Comparison of ENCODE assay signal across 28 mouse cellular contexts in the genomic region with DNA sequence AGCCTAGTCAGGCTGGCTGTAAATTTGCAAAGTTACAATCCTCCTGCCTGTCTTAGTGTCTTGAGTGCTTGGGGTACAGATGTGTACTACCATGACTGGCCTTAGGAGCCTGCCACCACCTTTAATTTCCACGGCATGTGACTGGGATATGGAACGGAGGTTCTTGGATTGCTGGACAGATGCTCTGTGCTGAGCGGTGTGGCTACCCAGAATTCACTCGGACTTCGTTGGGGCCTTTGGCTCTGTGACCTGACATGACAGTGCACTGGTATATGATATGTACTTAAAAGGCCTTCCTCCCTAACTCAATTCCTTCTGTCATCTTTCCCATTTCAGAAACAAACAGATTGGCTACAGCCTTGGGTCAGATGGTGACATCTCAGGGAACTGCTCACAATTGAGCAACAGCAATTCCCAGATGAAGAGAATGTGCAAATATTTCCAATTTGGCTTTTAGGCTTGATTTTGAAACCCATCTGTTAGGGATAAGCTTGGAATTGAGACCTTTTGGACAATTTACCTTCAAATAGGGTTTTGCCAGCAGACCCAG. TPM values are rescaled to one million over a fixed set of nuclear protein-coding genes. Genes with fewer than 3 reads are reported as not detected.
A peak's percentile ranks its signal among the peaks of the same experiment; 100 is the strongest.
DNase-seq lines count a peak whose midpoint lies in the region; ATAC-seq and TF ChIP-seq lines count a peak whose summit lies in the region.
"Had no signal": no experiment of that assay in that cellular context is flagged by ENCODE, and none has a peak within 500 bp of the region (broad histone marks: within the 10 kb centered on the region; RNA-seq: fewer than 3 reads in every experiment).

No protein-coding gene starts in this region.

- no peaks in the 10 kb centered on the region for H3K27me3 ChIP-seq in forebrain, embryonic 11.5 days (ENCODE audit: control insufficient read depth, insufficient read depth, low read length)
- no peaks in the 10 kb centered on the region for H3K27me3 ChIP-seq in forebrain, postnatal 0 days (ENCODE audit: insufficient read depth, low read length)
- no peaks in the 10 kb centered on the region for H3K27me3 ChIP-seq in kidney, embryonic 15.5 days
- no peaks in the 10 kb centered on the region for H3K27me3 ChIP-seq in embryonic facial prominence, embryonic 10.5 days (replicated peaks; ENCODE audit: low read depth, poor library complexity, severe bottlenecking)

- H3K27ac ChIP-seq in forebrain, embryonic 11.5 days (ENCODE audit: low read depth, low read length) = no peak overlapping the region
- H3K27ac ChIP-seq in forebrain, postnatal 0 days (ENCODE audit: low read depth, low read length) = no peak overlapping the region
- peak overlapping the region; percentile 48; the same call in 1 of the 2 replicates for H3K27ac ChIP-seq in kidney, embryonic 15.5 days
- H3K27ac ChIP-seq in embryonic facial prominence, embryonic 10.5 days (replicated peaks) = 0 out of 2 replicates have a peak overlapping the region, but pooled peaks have one; percentile 27
- H3K27ac ChIP-seq: liver, embryonic 12.5 days had no signal

- no peaks in the 10 kb centered on the region; the same call in 1 of the 2 replicates for H3K9me3 ChIP-seq in forebrain, embryonic 11.5 days (ENCODE audit: control insufficient read depth, low read length)
- H3K9me3 ChIP-seq in forebrain, postnatal 0 days (ENCODE audit: low read length) = no peaks in the 10 kb centered on the region
- no peaks in the 10 kb centered on the region for H3K9me3 ChIP-seq in kidney, embryonic 15.5 days (replicated peaks)
- no peaks in the 10 kb centered on the region for H3K9me3 ChIP-seq in embryonic facial prominence, embryonic 10.5 days
- H3K9me3 ChIP-seq: hindbrain, embryonic 10.5 days; liver, embryonic 12.5 days had no signal

- H3K4me2 ChIP-seq in forebrain, embryonic 11.5 days (ENCODE audit: low read depth, low read length, severe bottlenecking) = no peak overlapping the region
- H3K4me2 ChIP-seq in forebrain, postnatal 0 days (ENCODE audit: low read depth) = no peak overlapping the region
- no peak overlapping the region for H3K4me2 ChIP-seq in kidney, embryonic 15.5 days
- H3K4me2 ChIP-seq: liver, embryonic 12.5 days had no signal

- H3K4me3 ChIP-seq in forebrain, embryonic 11.5 days (ENCODE audit: low read depth, low read length) = no peak overlapping the region
- H3K4me3 ChIP-seq in forebrain, postnatal 0 days (ENCODE audit: low read depth, low read length) = no peak overlapping the region
- no peak overlapping the region for H3K4me3 ChIP-seq in kidney, embryonic 15.5 days (replicated peaks)
- H3K4me3 ChIP-seq in embryonic facial prominence, embryonic 10.5 days = no peak overlapping the region
- H3K4me3 ChIP-seq: forebrain, embryonic 10.5 days; hindbrain, embryonic 10.5 days; liver, embryonic 12.5 days; myocyte had no signal

- no peak overlapping the region for H3K9ac ChIP-seq in forebrain, embryonic 11.5 days (ENCODE audit: low read length)
- H3K9ac ChIP-seq in forebrain, postnatal 0 days = no peak overlapping the region
- H3K9ac ChIP-seq in kidney, embryonic 15.5 days = no peak overlapping the region
- H3K9ac ChIP-seq: liver, embryonic 12.5 days had no signal

- no peaks in the 10 kb centered on the region for H3K36me3 ChIP-seq in forebrain, embryonic 11.5 days (ENCODE audit: control insufficient read depth, insufficient read depth, low read length)
- no peaks in the 10 kb centered on the region for H3K36me3 ChIP-seq in forebrain, postnatal 0 days (ENCODE audit: insufficient read depth)
- H3K36me3 ChIP-seq in kidney, embryonic 15.5 days = no peaks in the 10 kb centered on the region
- no peaks in the 10 kb centered on the region for H3K36me3 ChIP-seq in embryonic facial prominence, embryonic 10.5 days (replicated peaks)
- H3K36me3 ChIP-seq: hindbrain, embryonic 10.5 days; liver, embryonic 12.5 days had no signal

- WGBS in forebrain, embryonic 11.5 days = 92% methylated on average over 5 of the region's 5 CpGs
- 90% methylated on average over 5 of the region's 5 CpGs for WGBS in forebrain, postnatal 0 days
- 73% methylated on average over 5 of the region's 5 CpGs for WGBS in kidney, embryonic 15.5 days
- 85% methylated on average over 5 of the region's 5 CpGs for WGBS in embryonic facial prominence, embryonic 10.5 days

- peak; percentile 47 for DNase-seq in forebrain, embryonic 11.5 days (ENCODE audit: low spot score)
- DNase-seq in forebrain, postnatal 0 days = no peak
- no peak for DNase-seq in kidney, adult 9 months
- no peak for DNase-seq in embryonic facial prominence, embryonic 10.5 days (ENCODE audit: low spot score)
- peak; percentile 57 for DNase-seq in skeletal muscle tissue, adult 2 months (ENCODE audit: low read depth, low spot score)
- DNase-seq in frontal cortex, postnatal 36 days (ENCODE audit: low spot score in 2 of 2) = no peak
- DNase-seq: adrenal gland, postnatal 14 days; cerebellum, adult 9-10 months; kidney, postnatal 36 days; lung, adult 18-20 months; lung, postnatal 14 days; midbrain, embryonic 14.5 days; thymus, postnatal 25 days had no signal

- TF ChIP-seq CTCF in forebrain, postnatal 0 days (IDR thresholded peaks at IDR 0.05; ENCODE audit: low read depth) = no peak

- H3K4me1 ChIP-seq in forebrain, embryonic 11.5 days (replicated peaks; ENCODE audit: control insufficient read depth, insufficient read depth, low read length) = peaks cover 6% of the 10 kb centered on the region; the same call in 1 of the 2 replicates
- H3K4me1 ChIP-seq in forebrain, postnatal 0 days (ENCODE audit: insufficient read depth) = peaks cover 19% of the 10 kb centered on the region; the same call in 1 of the 2 replicates
- peaks cover 27% of the 10 kb centered on the region for H3K4me1 ChIP-seq in kidney, embryonic 15.5 days
- H3K4me1 ChIP-seq in embryonic facial prominence, embryonic 10.5 days = peaks cover 49% of the 10 kb centered on the region

- no peak for ATAC-seq in forebrain, embryonic 11.5 days (replicated peaks; ENCODE audit: low FRiP score)
- no peak for ATAC-seq in forebrain, postnatal 0 days
- ATAC-seq in kidney, embryonic 15.5 days (replicated peaks; ENCODE audit: low FRiP score) = no peak
- ATAC-seq: hindbrain, embryonic 16.5 days; intestine, embryonic 16.5 days; liver, embryonic 12.5 days had no signal

RNA-seq across cellular contexts. Expression of gene Cpa2, which starts 13.3 kb away (rescaled TPM):
- 4.0 TPM in 2 replicates for polyA plus RNA-seq in forebrain, embryonic 11.5 days (2014; fragmentation: Nextera tagmentation; extraction: Ambion mirVana)
- total RNA-seq in forebrain, postnatal 0 days (2014; rRNA removed) = 6.8 and 10.0 TPM in 2 replicates
- 16.6 and 17.1 TPM in 2 replicates for polyA plus RNA-seq in forebrain, postnatal 0 days (2015; fragmentation: Nextera tagmentation; extraction: Ambion mirVana)
- polyA plus RNA-seq in kidney, embryonic 15.5 days (2015; fragmentation: Nextera tagmentation; extraction: Ambion mirVana) = 20.2 and 21.5 TPM in 2 replicates
- 18.9 and 22.0 TPM in 2 replicates for polyA plus RNA-seq in embryonic facial prominence, embryonic 10.5 days (2016; fragmentation: Nextera tagmentation; extraction: Ambion mirVana)
- polyA plus RNA-seq: myocyte had no signal

RNA-seq across cellular contexts. Expression of gene Cpa4, which starts 13.5 kb away (rescaled TPM):
- 5.4 and 5.6 TPM in 2 replicates for polyA plus RNA-seq in forebrain, embryonic 11.5 days (2014; fragmentation: Nextera tagmentation; extraction: Ambion mirVana)
- total RNA-seq in forebrain, postnatal 0 days (2014; rRNA removed) = 0.23 and 0.38 TPM in 2 replicates
- polyA plus RNA-seq in forebrain, postnatal 0 days (2015; fragmentation: Nextera tagmentation; extraction: Ambion mirVana) = 0.58 and 0.88 TPM in 2 replicates
- polyA plus RNA-seq in kidney, embryonic 15.5 days (2015; fragmentation: Nextera tagmentation; extraction: Ambion mirVana) = 0.18 and 0.37 TPM in 2 replicates
- 0.85 and 1.1 TPM in 2 replicates for polyA plus RNA-seq in embryonic facial prominence, embryonic 10.5 days (2016; fragmentation: Nextera tagmentation; extraction: Ambion mirVana)
- total RNA-seq: gastrocnemius, adult 8-10 months; granulocyte monocyte progenitor cell, adult 5-6 weeks; megakaryocyte, adult 5-6 weeks had no signal

RNA-seq across cellular contexts. Expression of gene Ssmem1, which starts 45.0 kb away (rescaled TPM):
- polyA plus RNA-seq in forebrain, embryonic 11.5 days (2014; fragmentation: Nextera tagmentation; extraction: Ambion mirVana) = not detected in 2 replicates
- total RNA-seq in forebrain, postnatal 0 days (2014; rRNA removed) = 0.95 and 1.4 TPM in 2 replicates
- 0.29 TPM in 1 of 2 replicates, not detected in the other for polyA plus RNA-seq in forebrain, postnatal 0 days (2015; fragmentation: Nextera tagmentation; extraction: Ambion mirVana)
- polyA plus RNA-seq in kidney, embryonic 15.5 days (2015; fragmentation: Nextera tagmentation; extraction: Ambion mirVana) = not detected in 2 replicates
- 0.19 and 0.40 TPM in 2 replicates for polyA plus RNA-seq in embryonic facial prominence, embryonic 10.5 days (2016; fragmentation: Nextera tagmentation; extraction: Ambion mirVana)
- polyA plus RNA-seq: heart, embryonic 14.5 days; intestine, embryonic 16.5 days; midbrain, embryonic 14.5 days; stomach, embryonic 14.5 days had no signal

RNA-seq across cellular contexts. Expression of gene Tmem209, which starts 45.1 kb away (rescaled TPM):
- 54.2 and 60.2 TPM in 2 replicates for polyA plus RNA-seq in forebrain, embryonic 11.5 days (2014; fragmentation: Nextera tagmentation; extraction: Ambion mirVana)
- total RNA-seq in forebrain, postnatal 0 days (2014; rRNA removed) = 44.4 and 49.8 TPM in 2 replicates
- polyA plus RNA-seq in forebrain, postnatal 0 days (2015; fragmentation: Nextera tagmentation; extraction: Ambion mirVana) = 19.7 and 24.2 TPM in 2 replicates
- polyA plus RNA-seq in kidney, embryonic 15.5 days (2015; fragmentation: Nextera tagmentation; extraction: Ambion mirVana) = 44.5 and 46.6 TPM in 2 replicates
- 41.3 and 45.7 TPM in 2 replicates for polyA plus RNA-seq in embryonic facial prominence, embryonic 10.5 days (2016; fragmentation: Nextera tagmentation; extraction: Ambion mirVana)

RNA-seq across cellular contexts. Expression of gene Cpa5, which starts 56.1 kb away (rescaled TPM):
- polyA plus RNA-seq in forebrain, embryonic 11.5 days (2014; fragmentation: Nextera tagmentation; extraction: Ambion mirVana) = 0.15 and 0.72 TPM in 2 replicates
- not detected in 2 replicates for total RNA-seq in forebrain, postnatal 0 days (2014; rRNA removed)
- 0.11 TPM in 1 of 2 replicates, not detected in the other for polyA plus RNA-seq in forebrain, postnatal 0 days (2015; fragmentation: Nextera tagmentation; extraction: Ambion mirVana)
- 0.40 and 0.66 TPM in 2 replicates for polyA plus RNA-seq in kidney, embryonic 15.5 days (2015; fragmentation: Nextera tagmentation; extraction: Ambion mirVana)
- 0.36 and 0.41 TPM in 2 replicates for polyA plus RNA-seq in embryonic facial prominence, embryonic 10.5 days (2016; fragmentation: Nextera tagmentation; extraction: Ambion mirVana)
- total RNA-seq: adrenal gland, postnatal 14 days; gastrocnemius, adult 8-10 months; granulocyte monocyte progenitor cell, adult 5-6 weeks; layer of hippocampus, adult 8-10 months; left cerebral cortex, postnatal 14 days; megakaryocyte, adult 5-6 weeks had no signal
- polyA plus RNA-seq: intestine, embryonic 16.5 days; liver, embryonic 12.5 days; midbrain, embryonic 14.5 days; myocyte; neural tube, embryonic 14.5 days had no signal

Comparison
In these comparisons a context has a peak if more than half of its experiments do, and no peak if none do; other contexts are left out.
1. DNase-seq: peak in forebrain, embryonic 11.5 days (single experiment) and skeletal muscle tissue, adult 2 months (single experiment); none in forebrain, postnatal 0 days (single experiment), kidney, adult 9 months (single experiment), embryonic facial prominence, embryonic 10.5 days (single experiment) and frontal cortex, postnatal 36 days (0 of 2).
2. H3K27ac ChIP-seq: peak in kidney, embryonic 15.5 days (single experiment) and embryonic facial prominence, embryonic 10.5 days (single experiment); none in forebrain, embryonic 11.5 days (single experiment) and forebrain, postnatal 0 days (single experiment).